Mouse (Mus musculus): ENCODE results near the gene Gm5168.
"Not testable (repeated sequence)": the region's sequence is repeated elsewhere in the genome, so short reads cannot be mapped to it uniquely, and the experiment has no call there.

Gm5168 gene

GRCm38 (mm10) chrX:26050941-26051340 is at the start of gene Gm5168:
TSS of gene Gm5168 (minus strand) at chrX:26051041.
- ATAC-seq (ENCODE audit: insufficient number of reproducible peaks, low FRiP score, low TSS enrichment): not testable (repeated sequence)
